ENCODE assay signal across 8 mouse cellular contexts in genomic region chr4:56070664-56071334, GRCm38 (mm10).
DNase-seq lines count a peak whose midpoint lies in the region; ATAC-seq lines count a peak whose summit lies in the region.

No protein-coding gene starts in this region.

- DNase-seq in cerebellum, adult 11-12 months, result peak; percentile 21
- DNase-seq in cerebellum, postnatal 4 days (ENCODE audit: low spot score in 2 of 2), result no peak
- DNase-seq in urinary bladder, postnatal 14 days (ENCODE audit: low spot score), result peak; percentile 56
- no peak for DNase-seq in urinary bladder, postnatal 10 days (ENCODE audit: low spot score)
- DNase-seq in thymus, postnatal 36 days, result peak; percentile 6 to 19
- no peak for DNase-seq in embryo, embryonic 10.5 days (ENCODE audit: low spot score)

- ATAC-seq in inflammation-experienced regulatory T-cells, adult 6 months, result peak; percentile 92
- peak; percentile 91 for ATAC-seq in lung, embryonic 16.5 days (ENCODE audit: low read depth)

- no peaks in the 10 kb centered on the region for H3K36me3 ChIP-seq in lung, embryonic 16.5 days (ENCODE audit: control insufficient read depth, insufficient read depth, low read length)

- H3K4me1 ChIP-seq in lung, embryonic 16.5 days (replicated peaks; ENCODE audit: control insufficient read depth, insufficient read depth, low read length), result peaks cover 6% of the 10 kb centered on the region; the same call in 1 of the 2 replicates

- whole genome bisulfite sequencing in lung, embryonic 16.5 days, result 46% methylated on average over 6 of the region's 6 CpGs

- no peaks in the 10 kb centered on the region for H3K27me3 ChIP-seq in lung, embryonic 16.5 days (ENCODE audit: control insufficient read depth, insufficient read depth, low read depth, low read length)

- no peak overlapping the region for H3K9ac ChIP-seq in lung, embryonic 16.5 days (ENCODE audit: low read length)

- no peak overlapping the region for H3K4me3 ChIP-seq in lung, embryonic 16.5 days (ENCODE audit: low read length)

- no peak overlapping the region for H3K4me2 ChIP-seq in lung, embryonic 16.5 days (ENCODE audit: low read depth, low read length)

- no peak overlapping the region for H3K27ac ChIP-seq in lung, embryonic 16.5 days (ENCODE audit: low read length)

- H3K9me3 ChIP-seq in lung, embryonic 16.5 days (ENCODE audit: control insufficient read depth, low read length), result no peaks in the 10 kb centered on the region

Comparison
In these comparisons a context has a peak if more than half of its experiments do, and no peak if none do; other contexts are left out.
1. DNase-seq: peak in cerebellum, adult 11-12 months (single experiment), urinary bladder, postnatal 14 days (single experiment) and thymus, postnatal 36 days (2 of 2); none in cerebellum, postnatal 4 days (0 of 2), urinary bladder, postnatal 10 days (single experiment) and embryo, embryonic 10.5 days (single experiment).